Mouse (Mus musculus) neural tube, embryonic 10.5 days (tissue): ENCODE data around the gene Eloa.

Source experiments
- DNase-seq: peaks from one replicate; pipeline ENCODE4 v3.0.0-alpha.2; 2017; ENCODE audit warnings: low spot score; ENCODE audit errors: extremely low spot score

The Eloa gene

DNA sequence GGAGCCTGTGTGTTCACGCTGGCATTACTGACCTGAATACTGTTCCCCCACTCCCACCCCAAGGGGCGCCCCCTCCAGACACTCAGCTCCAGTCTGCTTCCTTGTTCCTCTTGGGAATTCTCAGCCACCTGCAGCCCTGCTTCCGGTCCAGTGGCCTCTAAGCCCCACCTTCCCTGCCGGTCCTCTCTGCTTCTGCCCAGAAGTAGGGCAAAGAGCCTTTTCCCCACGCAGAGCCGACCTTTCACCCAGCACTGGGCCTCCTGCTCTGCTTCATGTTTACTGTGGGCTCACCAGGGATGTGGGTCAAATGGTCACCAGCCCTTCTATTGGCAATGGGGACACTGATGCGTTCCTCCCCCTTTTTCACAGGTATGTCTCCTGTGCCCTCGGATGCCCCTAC, 63.2 kb downstream of the Eloa start:
- no peak for DNase-seq

DNA sequence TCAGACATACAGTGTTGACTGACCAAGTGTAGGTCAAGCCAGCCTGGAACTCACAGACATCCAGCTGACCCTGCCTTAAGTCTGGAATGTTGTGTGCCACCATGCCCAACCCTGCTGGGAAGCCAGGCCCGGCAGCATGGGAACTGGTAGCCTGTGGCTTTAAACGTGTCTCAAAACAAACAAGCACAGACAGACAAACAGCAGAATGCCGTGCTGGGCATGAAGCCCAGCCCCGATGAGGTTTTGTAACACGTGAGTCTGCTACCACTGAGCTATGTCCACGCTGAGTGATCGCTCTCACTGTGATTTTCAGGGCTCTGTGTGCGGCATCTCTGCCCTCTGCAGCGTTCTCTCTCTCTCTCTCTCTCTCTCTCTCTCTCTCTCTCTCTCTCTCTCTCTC, 65.7 kb downstream of the Eloa start:
- DNase-seq: no peak

DNA sequence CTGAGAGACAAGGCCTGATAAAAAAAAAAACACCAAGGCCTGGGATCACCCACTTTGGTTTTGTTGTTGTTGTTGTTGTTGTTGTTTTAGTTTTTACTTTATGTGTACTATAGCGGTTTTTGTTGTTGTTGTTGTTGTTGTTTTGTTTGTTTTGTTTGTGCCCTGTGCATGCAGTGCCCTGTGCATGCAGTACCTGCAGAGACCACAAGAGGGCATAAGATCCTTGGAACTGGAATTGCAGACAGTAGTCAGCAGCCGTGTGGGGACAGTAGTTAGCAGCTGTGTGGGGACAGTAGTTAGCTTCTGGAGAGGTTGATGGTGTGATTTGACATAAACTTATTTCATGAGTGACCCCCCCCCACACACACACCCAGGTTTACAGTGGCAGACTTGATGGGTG, 67.3 kb downstream of the Eloa start:
- DNase-seq: peak; percentile 83
